Mouse (Mus musculus) heart, adult 2 months (tissue): ENCODE measurements around the gene Cp.

Source experiments
- CTCF ChIP-seq: fragments of 200-600 bp; IDR thresholded peaks from 2 replicates; pipeline ENCODE4 v1.8.1; 2022; ENCODE audit warnings: antibody characterized with exemption, mild to moderate bottlenecking, moderate library complexity
- EP300 ChIP-seq: fragments of 200-500 bp; IDR thresholded peaks from 2 replicates; pipeline ENCODE4 v1.6.1; 2011; ENCODE audit warnings: low read depth, low read length, control low read depth; ENCODE audit not compliant: insufficient read depth
- POLR2A ChIP-seq: fragments of 200-500 bp; IDR thresholded peaks from 2 replicates; pipeline ENCODE4 v1.6.1; 2011; ENCODE audit warnings: mild to moderate bottlenecking, low read depth, low read length, control low read depth; ENCODE audit not compliant: insufficient read depth

GRCm38 (mm10) chr3:19992388-19992787 lies 35.5 kb downstream of the Cp start:
- TF ChIP-seq CTCF = no peak
- TF ChIP-seq POLR2A = no peak
- no peak for TF ChIP-seq EP300
